ENCODE assay signal across 24 mouse cellular contexts in genomic region chr1:135943713-135944112, GRCm38 (mm10). TPM values are rescaled to one million over a fixed set of nuclear protein-coding genes. Genes with fewer than 3 reads are reported as not detected.
DNase-seq lines count a peak whose midpoint lies in the region; ATAC-seq lines count a peak whose summit lies in the region.
"Had no signal": no experiment of that assay in that cellular context is flagged by ENCODE, and none has a peak within 500 bp of the region (broad histone marks: within the 10 kb centered on the region; RNA-seq: fewer than 3 reads in every experiment).

No protein-coding gene starts in this region.

- intact Hi-C loops in gastrocnemius, postnatal 36 days (cut with DNase I), result no loop called here

- H3K4me3 ChIP-seq in midbrain, embryonic 11.5 days (ENCODE audit: low read depth, low read length), result no peak overlapping the region
- no peak overlapping the region for H3K4me3 ChIP-seq in midbrain, embryonic 16.5 days (ENCODE audit: low read depth, low read length)
- H3K4me3 ChIP-seq in liver, embryonic 15.5 days (replicated peaks), result no peak overlapping the region
- H3K4me3 ChIP-seq: embryonic facial prominence, embryonic 13.5 days; hindbrain, embryonic 13.5 days; midbrain, embryonic 15.5 days had no signal

- H3K27me3 ChIP-seq in midbrain, embryonic 11.5 days (ENCODE audit: control insufficient read depth, insufficient read depth, low read length), result no peaks in the 10 kb centered on the region
- no peaks in the 10 kb centered on the region for H3K27me3 ChIP-seq in midbrain, embryonic 16.5 days (ENCODE audit: control insufficient read depth, insufficient read depth, low read depth, low read length)
- peaks cover 16% of the 10 kb centered on the region for H3K27me3 ChIP-seq in liver, embryonic 15.5 days

- no peaks in the 10 kb centered on the region for H3K4me1 ChIP-seq in midbrain, embryonic 11.5 days (ENCODE audit: control insufficient read depth, insufficient read depth, low read length)
- H3K4me1 ChIP-seq in midbrain, embryonic 16.5 days (ENCODE audit: control insufficient read depth, insufficient read depth, low read length), result no peaks in the 10 kb centered on the region
- H3K4me1 ChIP-seq in liver, embryonic 15.5 days (replicated peaks), result peaks cover 60% of the 10 kb centered on the region
- H3K4me1 ChIP-seq: embryonic facial prominence, embryonic 13.5 days; midbrain, embryonic 15.5 days had no signal

- peak; percentile 5 for DNase-seq in gastrocnemius, adult 18-20 months (ENCODE audit: low spot score)
- no peak for DNase-seq in gastrocnemius, postnatal 36 days
- DNase-seq in midbrain, embryonic 11.5 days (ENCODE audit: low spot score, missing footprints), result peak; percentile 41
- peak; percentile 23 for DNase-seq in gastrocnemius, postnatal 10 days
- DNase-seq in right cerebral cortex, adult 2 months (ENCODE audit: low spot score in 2 of 2), result no peak
- DNase-seq: B cell, adult 2 months; cerebellum, adult 8-10 months; heart, postnatal 14 days; kidney, adult 2 months; kidney, postnatal 10 days; right cerebral cortex, postnatal 4 days; thymus, postnatal 14 days had no signal

- H3K4me2 ChIP-seq in midbrain, embryonic 11.5 days, result no peak overlapping the region
- H3K4me2 ChIP-seq in midbrain, embryonic 16.5 days (ENCODE audit: low read length), result no peak overlapping the region
- H3K4me2 ChIP-seq in liver, embryonic 15.5 days, result no peak overlapping the region
- H3K4me2 ChIP-seq: embryonic facial prominence, embryonic 13.5 days; hindbrain, embryonic 13.5 days; midbrain, embryonic 15.5 days had no signal

- H3K9me3 ChIP-seq in midbrain, embryonic 11.5 days (ENCODE audit: control insufficient read depth, low read length), result no peaks in the 10 kb centered on the region
- H3K9me3 ChIP-seq in midbrain, embryonic 16.5 days (replicated peaks; ENCODE audit: control insufficient read depth, low read length, poor library complexity, severe bottlenecking), result no peaks in the 10 kb centered on the region
- no peaks in the 10 kb centered on the region for H3K9me3 ChIP-seq in liver, embryonic 15.5 days (replicated peaks)
- H3K9me3 ChIP-seq: embryonic facial prominence, embryonic 13.5 days; hindbrain, embryonic 13.5 days; midbrain, embryonic 15.5 days had no signal

- no peak overlapping the region for H3K9ac ChIP-seq in midbrain, embryonic 11.5 days (ENCODE audit: low read length)
- H3K9ac ChIP-seq in midbrain, embryonic 16.5 days (ENCODE audit: low read depth, low read length), result no peak overlapping the region
- no peak overlapping the region for H3K9ac ChIP-seq in liver, embryonic 15.5 days
- H3K9ac ChIP-seq: embryonic facial prominence, embryonic 13.5 days; hindbrain, embryonic 13.5 days; midbrain, embryonic 15.5 days had no signal

- ATAC-seq in midbrain, embryonic 11.5 days (ENCODE audit: low FRiP score), result no peak
- ATAC-seq in midbrain, embryonic 16.5 days, result no peak
- ATAC-seq in liver, embryonic 15.5 days (ENCODE audit: insufficient read depth), result no peak
- ATAC-seq in monocyte, adult 5-6 weeks (replicated peaks; ENCODE audit: insufficient number of reproducible peaks, low FRiP score, low TSS enrichment, poor library complexity, severe bottlenecking), result no peak
- ATAC-seq: forebrain, embryonic 16.5 days; inflammation-experienced regulatory T-cells, adult 6 months; midbrain, embryonic 15.5 days had no signal

- no peak overlapping the region for H3K27ac ChIP-seq in midbrain, embryonic 11.5 days (ENCODE audit: low read depth, low read length)
- no peak overlapping the region for H3K27ac ChIP-seq in midbrain, embryonic 16.5 days (ENCODE audit: low read length)
- peak overlapping the region; percentile 48 for H3K27ac ChIP-seq in liver, embryonic 15.5 days (replicated peaks)
- H3K27ac ChIP-seq: embryonic facial prominence, embryonic 13.5 days; hindbrain, embryonic 13.5 days; midbrain, embryonic 15.5 days had no signal

- no peaks in the 10 kb centered on the region for H3K36me3 ChIP-seq in midbrain, embryonic 11.5 days (ENCODE audit: control insufficient read depth, insufficient read depth, low read length)
- no peaks in the 10 kb centered on the region for H3K36me3 ChIP-seq in midbrain, embryonic 16.5 days (ENCODE audit: control insufficient read depth, insufficient read depth, low read length)
- H3K36me3 ChIP-seq in liver, embryonic 15.5 days (replicated peaks), result no peaks in the 10 kb centered on the region
- H3K36me3 ChIP-seq: embryonic facial prominence, embryonic 13.5 days; hindbrain, embryonic 13.5 days; midbrain, embryonic 15.5 days had no signal

- 97% methylated on average over 2 of the region's 2 CpGs for WGBS in midbrain, embryonic 11.5 days
- 93% methylated on average over 2 of the region's 2 CpGs for WGBS in midbrain, embryonic 16.5 days
- 91% methylated on average over 2 of the region's 2 CpGs for WGBS in liver, embryonic 15.5 days (ENCODE audit: insufficient replicate concordance)

RNA-seq across cellular contexts. Expression of gene Pkp1, which starts 24.7 kb away (rescaled TPM):
- under 1 TPM in 1 of 2 experiments, not detected in 1; 0.09 TPM for total RNA-seq in gastrocnemius, adult 18-20 months (2021)
- under 1 TPM in 1 of 2 experiments, not detected in 1; 0.23 TPM for total RNA-seq in gastrocnemius, postnatal 36 days (2021)
- polyA plus RNA-seq in midbrain, embryonic 11.5 days (2014; fragmentation: Nextera tagmentation; extraction: Ambion mirVana), result 0.04 and 0.11 TPM in 2 replicates
- 0.06 TPM in 1 of 2 replicates, not detected in the other for polyA plus RNA-seq in midbrain, embryonic 16.5 days (2015; fragmentation: Nextera tagmentation; extraction: Ambion mirVana)
- total RNA-seq in gastrocnemius, postnatal 10 days (2021), result under 1 TPM in 1 of 2 experiments, not detected in 1; 0.07 TPM
- 0.05 TPM in 1 of 2 replicates, not detected in the other for polyA plus RNA-seq in liver, embryonic 15.5 days (2015; fragmentation: Nextera tagmentation; extraction: Ambion mirVana)
- total RNA-seq in monocyte, adult 5-6 weeks (2017), result not detected in 3 replicates
- total RNA-seq: adrenal gland, postnatal 4 days; layer of hippocampus, adult 18-20 months; layer of hippocampus, postnatal 25 days; megakaryocyte progenitor cell, adult 5-6 weeks had no signal
- polyA plus RNA-seq: hindbrain, embryonic 13.5 days; inflammation-experienced regulatory T-cells, adult 6 months had no signal

Comparison
In these comparisons a context has a peak if more than half of its experiments do, and no peak if none do; other contexts are left out.
1. DNase-seq: peak in gastrocnemius, adult 18-20 months (single experiment), midbrain, embryonic 11.5 days (single experiment) and gastrocnemius, postnatal 10 days (single experiment); none in gastrocnemius, postnatal 36 days (0 of 2) and right cerebral cortex, adult 2 months (0 of 2).